Mouse (Mus musculus): ENCODE data around the gene Cfap99. TPM values are rescaled to one million over a fixed set of nuclear protein-coding genes. Genes with fewer than 3 reads are reported as not detected.

The Cfap99 gene
- polyA plus RNA-seq, 1 experiment from 2014 or later = 0.09 TPM

DNA sequence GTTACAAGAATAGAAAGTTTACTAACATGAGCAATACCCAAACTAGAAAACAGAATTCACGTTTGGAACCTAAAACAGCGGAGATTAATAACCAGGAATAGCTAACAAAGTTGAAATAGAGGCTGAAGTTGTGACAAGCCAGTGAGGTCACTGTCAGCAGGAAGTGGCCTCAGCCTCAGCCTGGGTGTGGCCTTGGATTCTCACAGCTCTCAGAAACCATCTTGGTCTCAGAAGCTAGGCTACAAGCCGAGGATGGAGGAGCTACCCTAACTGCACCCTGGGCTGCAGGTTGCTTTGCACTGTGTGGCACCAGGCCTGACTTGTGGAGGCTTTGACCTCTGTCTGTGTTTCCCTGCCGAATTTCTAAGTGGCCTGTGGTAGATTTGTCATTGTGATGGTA lies 22.3 kb upstream of the Cfap99 start:
- WGBS = 81% methylated on average over 4 of the region's 4 CpGs
- ATAC-seq (ENCODE audit: low FRiP score) = no peak
- H3K36me3 ChIP-seq = no peaks in the 10 kb centered on the region
- no peak overlapping the region for H3K9ac ChIP-seq
- no peak overlapping the region for H3K4me2 ChIP-seq (replicated peaks)
- no peaks in the 10 kb centered on the region for H3K4me1 ChIP-seq
- no peaks in the 10 kb centered on the region for H3K27me3 ChIP-seq
- no peak overlapping the region for H3K4me3 ChIP-seq
- H3K27ac ChIP-seq = no peak overlapping the region
- H3K9me3 ChIP-seq (replicated peaks) = no peaks in the 10 kb centered on the region

DNA sequence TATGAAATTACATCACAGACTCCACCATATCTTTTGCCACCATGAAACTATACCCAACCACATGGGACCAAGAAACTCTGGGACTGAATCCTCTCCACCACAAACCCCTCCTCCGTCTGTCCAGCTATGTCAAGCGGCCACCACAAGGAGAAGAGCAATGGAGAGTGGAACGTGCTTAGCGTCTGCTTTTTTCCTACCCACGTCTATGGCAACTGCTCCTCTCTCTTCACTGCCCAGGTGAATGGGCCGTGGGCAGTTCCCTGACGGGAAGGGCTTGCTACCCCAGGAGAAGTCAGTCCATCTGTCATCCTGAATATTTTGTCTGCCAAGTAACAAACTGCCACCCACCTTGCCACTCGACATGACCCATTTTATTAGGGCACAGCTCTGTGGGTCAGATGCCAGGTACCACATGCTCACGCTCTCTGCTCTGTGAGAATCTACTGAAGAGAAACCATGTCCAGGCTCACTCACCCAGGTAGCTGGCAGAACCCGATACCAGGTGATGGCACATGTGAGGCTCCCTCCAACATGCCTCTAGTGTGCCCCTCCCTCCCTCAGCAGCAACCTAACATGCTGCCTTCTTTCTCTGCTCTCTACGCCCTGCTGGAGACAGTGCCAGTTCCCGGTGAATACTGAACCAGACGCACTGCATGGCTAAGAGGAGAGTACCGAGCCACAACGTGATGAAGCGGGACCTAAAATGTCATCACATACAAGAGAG lies 19.0 kb upstream of the Cfap99 start:
- Histone ChIP-seq H3K27ac (no peak overlapping the region), H3K9ac (no peak overlapping the region), H3K36me3 (no peaks in the 10 kb centered on the region), H3K9me3 (replicated peaks) (no peaks in the 10 kb centered on the region), H3K4me2 (replicated peaks) (no peak overlapping the region), H3K27me3 (no peaks in the 10 kb centered on the region), H3K4me3 (no peak overlapping the region), H3K4me1 (0 out of 2 replicates have a peak, but pooled peaks cover 5% of the 10 kb centered on the region)
- 84% methylated on average over 16 of the region's 16 CpGs for WGBS
- no peak for ATAC-seq (ENCODE audit: low FRiP score)

- Histone ChIP-seq H3K4me1 (0 out of 2 replicates have a peak, but pooled peaks cover 5% of the 10 kb centered on the region), H3K27ac (no peak overlapping the region), H3K9ac (no peak overlapping the region), H3K4me3 (no peak overlapping the region), H3K27me3 (no peaks in the 10 kb centered on the region), H3K36me3 (no peaks in the 10 kb centered on the region), H3K9me3 (replicated peaks) (no peaks in the 10 kb centered on the region), H3K4me2 (replicated peaks) (no peak overlapping the region)
- 80% methylated on average over 12 of the region's 12 CpGs for WGBS
- no peak for ATAC-seq (ENCODE audit: low FRiP score)
These were observed 18.4 kb upstream of the Cfap99 start for GRCm38 (mm10) chr5:34269921-34270465.

DNA sequence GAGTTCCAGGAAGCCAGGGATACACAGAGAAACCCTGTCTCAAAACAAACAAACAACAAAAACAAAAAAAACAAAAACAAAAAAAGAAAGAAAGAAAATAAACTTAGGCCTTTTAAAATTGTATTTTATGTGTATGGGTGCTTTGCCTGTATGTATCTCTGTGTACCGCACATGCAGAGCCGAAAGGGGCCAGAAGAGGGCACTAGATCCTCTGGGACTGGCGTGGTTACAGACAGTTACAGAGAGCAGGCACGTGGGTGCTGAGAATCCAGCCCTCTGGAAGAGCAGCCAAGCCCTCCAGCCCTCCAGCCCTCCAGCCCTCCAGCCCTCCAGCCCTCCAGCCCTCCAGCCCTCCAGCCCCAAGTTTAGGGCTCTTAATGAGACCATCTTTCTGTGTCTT lies 16.7 kb upstream of the Cfap99 start:
- Histone ChIP-seq H3K4me3 (no peak overlapping the region), H3K36me3 (no peaks in the 10 kb centered on the region), H3K27me3 (no peaks in the 10 kb centered on the region), H3K4me2 (replicated peaks) (no peak overlapping the region), H3K9me3 (replicated peaks) (no peaks in the 10 kb centered on the region), H3K4me1 (peaks cover 5% of the 10 kb centered on the region; the same call in 1 of the 2 replicates), H3K27ac (no peak overlapping the region), H3K9ac (no peak overlapping the region)
- ATAC-seq (ENCODE audit: low FRiP score) = no peak
- 23% methylated on average over 4 of the region's 4 CpGs for WGBS

DNA sequence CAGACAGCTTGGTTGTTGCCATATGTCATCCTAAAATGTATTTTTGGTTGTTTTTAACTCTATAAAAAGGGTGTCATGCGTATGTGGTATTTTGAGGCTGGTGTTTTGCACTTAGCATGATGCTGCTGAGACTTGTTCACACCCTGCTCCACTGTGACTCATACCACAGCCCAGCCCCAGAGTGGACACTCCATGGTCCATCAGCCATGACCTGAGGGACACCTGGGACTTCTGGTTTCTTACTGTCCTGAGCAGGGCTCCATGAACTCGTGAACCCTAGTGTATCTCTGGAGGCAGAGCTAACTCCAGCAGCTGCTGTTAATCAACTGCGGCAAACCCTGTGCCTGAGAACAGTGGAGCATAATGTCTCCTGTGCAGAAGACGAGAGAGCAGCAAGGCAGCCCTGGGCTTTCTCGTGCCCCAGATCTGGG lies 15.1 kb upstream of the Cfap99 start:
- Histone ChIP-seq H3K27me3 (no peaks in the 10 kb centered on the region), H3K9me3 (replicated peaks) (no peaks in the 10 kb centered on the region), H3K36me3 (no peaks in the 10 kb centered on the region), H3K9ac (no peak overlapping the region), H3K27ac (no peak overlapping the region), H3K4me3 (no peak overlapping the region), H3K4me2 (replicated peaks) (no peak overlapping the region), H3K4me1 (peaks cover 5% of the 10 kb centered on the region; the same call in 1 of the 2 replicates)
- 71% methylated on average over 5 of the region's 5 CpGs for WGBS
- no peak for ATAC-seq (ENCODE audit: low FRiP score)

DNA sequence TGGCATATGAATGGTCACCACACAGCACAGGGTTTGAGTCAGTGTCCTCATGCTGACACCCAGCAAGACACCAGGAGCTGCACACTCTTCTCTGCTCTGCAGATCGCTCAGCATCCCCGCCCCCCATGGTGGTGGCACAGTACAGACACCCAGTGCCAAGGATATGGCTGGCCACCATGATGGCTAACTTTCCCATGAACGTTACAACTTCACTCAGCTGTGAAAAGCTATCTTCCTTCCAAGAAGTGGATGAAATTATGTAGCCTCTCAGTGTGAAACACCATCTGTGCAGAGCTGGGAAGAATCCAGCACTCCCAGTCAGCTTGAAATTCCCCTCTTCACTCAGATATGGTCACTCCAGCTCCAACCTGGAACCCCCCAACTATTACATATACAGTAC lies 14.1 kb upstream of the Cfap99 start:
- H3K27me3 ChIP-seq = no peaks in the 10 kb centered on the region
- H3K27ac ChIP-seq = no peak overlapping the region
- no peaks in the 10 kb centered on the region for H3K36me3 ChIP-seq
- no peak for ATAC-seq (ENCODE audit: low FRiP score)
- no peaks in the 10 kb centered on the region for H3K9me3 ChIP-seq (replicated peaks)
- 86% methylated on average over 3 of the region's 3 CpGs for WGBS
- H3K9ac ChIP-seq = no peak overlapping the region
- H3K4me2 ChIP-seq (replicated peaks) = no peak overlapping the region
- no peak overlapping the region for H3K4me3 ChIP-seq
- H3K4me1 ChIP-seq = peaks cover 5% of the 10 kb centered on the region; the same call in 1 of the 2 replicates

DNA sequence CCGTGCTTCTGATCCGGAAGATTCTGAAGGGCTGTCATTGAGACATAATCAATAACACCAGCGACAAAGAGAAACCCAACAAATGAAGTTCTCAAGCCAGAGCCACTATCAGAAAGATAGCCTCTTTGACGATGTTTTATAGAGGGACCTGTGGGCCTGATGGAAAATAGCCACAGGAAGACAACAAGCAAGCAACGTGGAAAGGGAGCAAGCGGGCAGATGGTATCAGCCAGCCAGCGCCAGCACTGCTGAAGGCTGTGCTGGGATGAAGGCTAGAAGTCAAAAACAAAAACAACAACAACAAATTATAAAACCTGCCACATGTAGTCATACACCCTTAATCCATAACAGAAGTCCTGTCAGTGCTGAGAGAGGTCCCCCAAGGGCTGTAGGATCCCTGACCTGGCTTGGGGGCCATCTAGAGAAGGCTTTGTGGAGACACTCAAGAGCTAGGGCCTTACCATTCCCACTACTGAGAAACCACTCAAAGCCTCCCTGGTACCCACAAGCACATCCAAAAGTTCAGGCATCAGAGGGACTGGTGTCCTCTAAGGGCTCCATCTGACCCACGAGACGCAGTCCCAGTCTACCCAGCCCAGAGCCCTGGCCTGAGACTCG lies 13.6 kb upstream of the Cfap99 start:
- no peak for ATAC-seq (ENCODE audit: low FRiP score)
- WGBS = 90% methylated on average over 10 of the region's 10 CpGs
- no peaks in the 10 kb centered on the region for H3K9me3 ChIP-seq (replicated peaks)
- H3K4me2 ChIP-seq (replicated peaks) = no peak overlapping the region
- H3K27ac ChIP-seq = no peak overlapping the region
- no peaks in the 10 kb centered on the region for H3K27me3 ChIP-seq
- H3K9ac ChIP-seq = no peak overlapping the region
- H3K36me3 ChIP-seq = no peaks in the 10 kb centered on the region
- no peak overlapping the region for H3K4me3 ChIP-seq
- H3K4me1 ChIP-seq = peaks cover 5% of the 10 kb centered on the region; the same call in 1 of the 2 replicates

DNA sequence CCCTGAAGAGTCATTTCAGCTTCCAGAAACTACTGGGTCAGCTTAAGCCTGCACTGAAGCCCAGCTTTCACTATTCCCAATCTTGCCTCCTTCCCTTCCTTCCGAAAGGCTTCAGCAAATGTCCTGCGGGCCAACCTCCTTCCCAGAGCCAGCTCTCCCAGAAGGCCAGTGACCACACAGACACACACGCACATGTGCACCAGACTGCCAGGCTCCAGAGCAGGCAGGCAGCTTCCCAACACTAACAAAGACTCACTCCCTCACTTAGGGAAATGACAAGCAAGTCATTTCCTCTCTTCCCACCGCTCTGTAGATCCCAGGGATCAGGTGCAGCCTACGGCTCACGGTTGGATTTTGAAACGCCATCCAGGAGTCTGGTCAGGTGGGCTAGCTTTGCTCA lies 12.2 kb upstream of the Cfap99 start:
- no peak overlapping the region for H3K9ac ChIP-seq
- WGBS = 88% methylated on average over 7 of the region's 7 CpGs
- H3K9me3 ChIP-seq (replicated peaks) = no peaks in the 10 kb centered on the region
- ATAC-seq (ENCODE audit: low FRiP score) = no peak
- no peak overlapping the region for H3K27ac ChIP-seq
- no peaks in the 10 kb centered on the region for H3K36me3 ChIP-seq
- no peaks in the 10 kb centered on the region for H3K27me3 ChIP-seq
- peaks cover 5% of the 10 kb centered on the region; the same call in 1 of the 2 replicates for H3K4me1 ChIP-seq
- no peak overlapping the region for H3K4me3 ChIP-seq
- no peak overlapping the region for H3K4me2 ChIP-seq (replicated peaks)

DNA sequence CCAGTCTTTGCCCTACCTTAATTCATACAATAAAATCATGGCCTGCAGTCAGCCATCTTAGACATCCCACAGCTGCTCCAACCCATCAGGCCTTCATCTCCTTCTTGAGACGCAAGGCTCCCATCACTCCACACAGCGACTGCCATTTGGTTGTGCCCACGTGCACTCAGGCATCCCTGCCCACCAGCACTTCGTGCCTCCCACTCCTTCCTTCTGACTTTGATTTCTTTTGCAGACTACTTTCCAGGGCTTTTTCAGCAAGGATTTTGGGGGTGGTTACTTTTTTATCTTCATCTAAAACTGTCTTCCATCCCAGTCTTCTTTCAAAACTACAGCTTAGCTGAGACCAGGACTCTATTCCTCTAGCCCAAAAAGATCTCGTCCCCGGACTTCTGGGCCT lies 11.7 kb upstream of the Cfap99 start:
- H3K9ac ChIP-seq = no peak overlapping the region
- H3K4me3 ChIP-seq = no peak overlapping the region
- H3K27ac ChIP-seq = no peak overlapping the region
- ATAC-seq (ENCODE audit: low FRiP score) = no peak
- peaks cover 5% of the 10 kb centered on the region; the same call in 1 of the 2 replicates for H3K4me1 ChIP-seq
- no peaks in the 10 kb centered on the region for H3K9me3 ChIP-seq (replicated peaks)
- no peak overlapping the region for H3K4me2 ChIP-seq (replicated peaks)
- 76% methylated on average over 6 of the region's 6 CpGs for whole genome bisulfite sequencing
- H3K36me3 ChIP-seq = no peaks in the 10 kb centered on the region
- H3K27me3 ChIP-seq = no peaks in the 10 kb centered on the region

GRCm38 (mm10) chr5:34278058-34278457 lies 10.3 kb upstream of the Cfap99 start:
- peaks cover 5% of the 10 kb centered on the region; the same call in 1 of the 2 replicates for H3K4me1 ChIP-seq
- H3K9ac ChIP-seq = no peak overlapping the region
- ATAC-seq (ENCODE audit: low FRiP score) = no peak
- H3K36me3 ChIP-seq = no peaks in the 10 kb centered on the region
- no peak overlapping the region for H3K4me3 ChIP-seq
- H3K27me3 ChIP-seq = no peaks in the 10 kb centered on the region
- H3K27ac ChIP-seq = no peak overlapping the region
- no peaks in the 10 kb centered on the region for H3K9me3 ChIP-seq (replicated peaks)
- no peak overlapping the region for H3K4me2 ChIP-seq (replicated peaks)
- WGBS = 77% methylated on average over 4 of the region's 4 CpGs

GRCm38 (mm10) chr5:34279214-34279613 lies 9.2 kb upstream of the Cfap99 start:
- WGBS = 86% methylated on average over 9 of the region's 9 CpGs
- H3K27ac ChIP-seq = no peak overlapping the region
- peaks cover 2% of the 10 kb centered on the region for H3K27me3 ChIP-seq
- H3K4me1 ChIP-seq = no peaks in the 10 kb centered on the region; the same call in 1 of the 2 replicates
- ATAC-seq (ENCODE audit: low FRiP score) = no peak
- H3K4me3 ChIP-seq = no peak overlapping the region
- H3K9me3 ChIP-seq (replicated peaks) = no peaks in the 10 kb centered on the region
- no peak overlapping the region for H3K4me2 ChIP-seq (replicated peaks)
- H3K36me3 ChIP-seq = no peaks in the 10 kb centered on the region
- H3K9ac ChIP-seq = no peak overlapping the region

DNA sequence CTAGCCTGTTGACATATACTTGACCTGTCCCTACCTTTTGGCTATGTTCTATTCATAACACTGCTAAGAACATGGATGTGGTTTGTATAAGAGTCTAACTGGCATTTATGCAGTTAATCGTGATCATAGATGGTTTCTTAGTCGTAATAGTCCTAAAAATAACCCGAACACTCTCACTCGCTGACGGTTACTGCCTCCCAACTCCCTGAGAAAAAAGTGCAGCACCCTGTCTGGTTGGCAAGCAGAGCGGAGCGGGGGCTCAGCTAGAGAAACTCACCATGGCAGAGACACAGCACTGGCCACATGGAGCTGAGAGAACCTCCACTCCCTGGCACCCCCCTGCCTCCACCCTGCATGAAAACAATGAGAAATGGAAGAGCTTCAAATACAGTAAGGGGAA lies 7.4 kb upstream of the Cfap99 start:
- H3K9ac ChIP-seq = no peak overlapping the region
- H3K9me3 ChIP-seq (replicated peaks) = no peaks in the 10 kb centered on the region
- H3K4me1 ChIP-seq = no peaks in the 10 kb centered on the region; the same call in 1 of the 2 replicates
- no peak overlapping the region for H3K4me3 ChIP-seq
- no peaks in the 10 kb centered on the region for H3K36me3 ChIP-seq
- no peak overlapping the region for H3K27ac ChIP-seq
- ATAC-seq (ENCODE audit: low FRiP score) = no peak
- H3K27me3 ChIP-seq = peaks cover 16% of the 10 kb centered on the region
- 88% methylated on average over 7 of the region's 7 CpGs for WGBS
- H3K4me2 ChIP-seq (replicated peaks) = no peak overlapping the region
